Mouse (Mus musculus): ENCODE results near the gene Tcp10c.
"Not testable (repeated sequence)": the region's sequence is repeated elsewhere in the genome, so short reads cannot be mapped to it uniquely, and the experiment has no call there.

Gene Tcp10c

GRCm38 (mm10) chr17:13354521-13354920, at the start of gene Tcp10c:
TSS of gene Tcp10c (plus strand) at chr17:13354572.
- in situ Hi-C loops (cut with MboI, MseI): not testable (repeated sequence)

DNA sequence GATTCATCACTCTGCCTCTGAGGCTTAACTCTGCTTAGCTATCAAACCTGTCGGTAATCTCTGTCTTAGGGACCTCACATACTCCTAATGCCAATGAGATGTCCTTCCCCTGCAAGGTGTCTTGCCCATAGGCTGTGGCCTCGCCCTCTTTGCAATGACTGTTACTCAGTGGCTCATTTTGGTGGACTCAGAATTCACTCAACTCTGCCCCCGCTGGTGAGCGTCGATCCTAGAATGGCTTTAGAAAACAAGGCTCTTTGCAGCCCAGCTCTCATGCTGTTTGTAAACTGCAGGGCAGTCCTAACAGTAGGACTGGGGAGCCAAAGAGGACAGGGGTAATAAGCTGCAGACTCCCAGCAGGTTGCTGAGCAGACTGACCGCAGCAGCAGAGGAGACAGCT, 46.5 kb upstream of the Tcp10c start:
- in situ Hi-C loops (cut with MboI, MseI): loop anchor here (5.0 kb wide), 2 partner anchors 96 to 244 kb away; no protein-coding TSS in a partner anchor

DNA sequence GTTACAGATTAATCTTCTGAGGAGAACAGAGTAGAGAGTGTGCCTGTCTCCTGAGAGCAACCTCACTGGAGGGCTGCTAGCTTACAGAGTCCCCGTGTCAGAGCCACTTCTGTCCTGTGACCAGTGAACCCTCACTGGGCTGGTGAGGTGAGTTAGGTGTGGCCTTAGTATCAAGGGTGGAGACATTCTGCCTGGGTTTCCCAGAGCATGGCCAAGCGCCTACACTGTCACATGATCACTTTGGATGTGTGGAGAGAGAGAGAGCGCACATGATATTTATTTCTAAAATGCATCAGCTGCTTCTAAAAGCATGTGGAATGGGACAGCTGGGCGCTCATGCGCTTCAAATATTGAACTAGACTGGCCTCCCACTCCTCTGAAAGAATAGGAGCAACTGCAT, 46.0 kb upstream of the Tcp10c start:
- in situ Hi-C loops (cut with MboI, MseI): loop anchor here (5.0 kb wide), 2 partner anchors 96 to 244 kb away; no protein-coding TSS in a partner anchor

DNA sequence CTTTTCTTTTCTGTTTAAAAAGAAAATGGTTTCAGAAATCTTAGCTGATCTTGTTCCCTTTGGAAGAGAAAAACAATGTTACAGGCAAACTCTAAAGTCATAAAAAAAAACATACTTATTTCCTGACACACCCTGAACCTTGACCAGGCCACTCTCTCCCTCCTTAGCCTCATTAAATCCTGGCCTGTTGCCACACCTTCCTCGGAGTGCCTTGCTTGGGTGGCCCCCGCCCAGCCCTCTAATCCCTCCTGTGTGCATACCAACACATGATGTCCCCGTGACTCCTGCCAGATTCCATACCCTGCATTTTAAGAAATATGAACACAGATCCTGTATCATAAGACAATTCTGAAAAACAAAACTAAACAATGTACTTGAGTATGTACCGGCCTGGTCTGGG, 45.6 kb upstream of the Tcp10c start:
- in situ Hi-C loops (cut with MboI, MseI): loop anchor here (5.0 kb wide), 2 partner anchors 96 to 244 kb away; no protein-coding TSS in a partner anchor

GRCm38 (mm10) chr17:13309182-13309631, 45.2 kb upstream of the Tcp10c start:
- in situ Hi-C loops (cut with MboI, MseI): loop anchor here (5.0 kb wide), 2 partner anchors 97 to 243 kb away; no protein-coding TSS in a partner anchor

DNA sequence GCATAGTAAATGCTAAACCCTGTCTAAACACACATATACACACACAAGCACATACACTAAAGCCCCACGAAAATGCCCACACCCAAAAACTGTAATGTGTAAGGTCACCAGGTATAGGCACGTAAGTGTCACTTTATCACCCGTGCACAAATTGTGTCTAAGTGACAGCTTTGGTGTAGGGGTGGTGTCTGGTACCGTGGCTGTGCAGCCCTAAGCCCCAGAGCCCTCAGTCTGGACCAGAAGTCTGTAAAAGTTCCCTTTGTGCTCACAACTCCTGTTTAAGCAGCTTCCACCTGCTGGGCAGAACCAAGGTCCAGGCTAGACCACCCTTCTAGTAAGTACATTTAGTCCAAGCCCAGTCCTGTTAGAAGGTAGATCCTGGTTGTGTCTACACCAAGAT, 24.4 kb upstream of the Tcp10c start:
- in situ Hi-C loops (cut with MboI, MseI): loop anchor here (25.0 kb wide), 1 partner anchor 493 kb away; no protein-coding TSS in a partner anchor

DNA sequence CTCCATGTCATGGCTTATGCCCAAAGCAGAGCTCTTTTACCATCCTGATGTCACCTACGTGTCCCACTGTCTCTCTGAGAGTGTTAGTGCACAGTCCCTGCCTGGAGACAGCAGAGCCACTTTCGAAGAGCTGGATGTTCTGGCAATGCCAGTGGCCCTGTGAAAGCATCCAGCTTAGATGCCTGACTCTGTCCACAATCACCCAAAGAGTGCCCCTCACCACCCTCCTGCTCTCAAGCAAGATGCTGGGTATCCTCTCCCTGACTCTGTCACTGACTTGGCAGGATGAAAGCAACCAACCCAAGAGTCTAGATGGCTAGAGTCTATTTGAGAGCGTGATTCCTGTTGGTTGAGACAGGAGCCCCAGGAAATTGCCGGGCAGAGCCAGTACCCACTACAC, 23.2 kb upstream of the Tcp10c start:
- in situ Hi-C loops (cut with MboI, MseI): loop anchor here (25.0 kb wide), 1 partner anchor 494 kb away; no protein-coding TSS in a partner anchor

- in situ Hi-C loops (cut with MboI, MseI): loop anchor here (25.0 kb wide), 1 partner anchor 495 kb away; no protein-coding TSS in a partner anchor
Measured at GRCm38 (mm10) chr17:13332496-13332895, 21.9 kb upstream of the Tcp10c start.

DNA sequence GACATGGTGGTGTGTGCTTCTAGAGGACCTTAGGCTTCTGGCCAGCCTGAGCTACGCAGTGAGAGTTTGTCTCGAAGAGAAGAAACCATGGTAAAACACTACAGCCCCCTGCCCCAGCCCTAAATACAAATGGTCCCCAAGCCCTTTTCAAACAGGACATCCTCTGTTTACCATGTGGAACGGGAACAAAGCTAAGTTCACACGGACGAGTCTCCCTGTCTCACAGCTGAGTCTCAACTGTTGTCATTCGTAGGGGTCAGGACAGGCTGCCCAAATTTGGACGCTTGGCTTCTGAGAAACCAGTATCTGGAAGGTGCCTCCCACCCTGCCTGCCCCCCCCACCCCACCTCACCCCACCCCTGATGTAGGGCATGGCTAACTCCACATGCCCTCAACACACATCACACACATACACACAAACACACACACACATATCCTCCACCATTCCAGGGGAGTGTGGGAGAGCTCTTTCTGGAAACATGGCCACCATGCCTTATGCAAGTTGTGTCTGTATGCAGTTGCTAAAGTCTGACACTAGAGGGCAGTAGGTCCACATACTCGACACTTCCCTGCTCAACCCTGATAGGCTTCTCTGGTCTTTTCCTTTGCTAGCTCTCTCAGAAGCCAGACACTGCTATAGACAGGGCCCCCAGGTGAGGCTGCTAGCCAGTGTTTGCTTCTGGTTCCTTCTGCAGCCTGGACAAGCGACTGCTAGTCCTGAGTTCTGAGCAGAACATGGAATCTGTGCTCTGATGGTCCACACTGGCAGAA, 17.2 kb upstream of the Tcp10c start:
- in situ Hi-C loops (cut with MboI, MseI): loop anchor here (25.0 kb wide), 1 partner anchor 500 kb away; no protein-coding TSS in a partner anchor

GRCm38 (mm10) chr17:13337931-13338330, 16.4 kb upstream of the Tcp10c start:
- in situ Hi-C loops (cut with MboI, MseI): loop anchor here (25.0 kb wide), 1 partner anchor 501 kb away; no protein-coding TSS in a partner anchor

DNA sequence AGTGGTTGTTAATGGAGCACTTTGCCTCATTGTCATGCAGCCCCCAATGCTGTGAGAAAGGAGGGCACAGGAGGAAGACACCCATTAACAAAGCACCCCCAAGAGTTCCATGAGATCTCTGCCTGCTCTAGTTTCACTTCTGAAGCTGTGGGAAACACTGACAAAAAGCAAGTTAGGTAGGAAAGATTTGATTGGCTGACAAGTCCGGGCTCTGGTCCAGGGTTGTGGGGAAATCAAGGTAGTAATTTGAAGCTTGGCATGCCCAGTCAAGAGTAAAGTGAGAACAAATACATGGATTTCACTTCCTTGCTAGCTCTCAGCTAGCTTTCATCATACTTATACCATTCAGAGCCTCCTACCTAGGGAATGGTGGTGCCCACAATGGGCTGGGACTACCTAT, 14.3 kb upstream of the Tcp10c start:
- in situ Hi-C loops (cut with MboI, MseI): loop anchor here (25.0 kb wide), 1 partner anchor 503 kb away; no protein-coding TSS in a partner anchor

GRCm38 (mm10) chr17:13345923-13346322, 8.4 kb upstream of the Tcp10c start:
- in situ Hi-C loops (cut with MboI, MseI): loop anchor here (25.0 kb wide), 1 partner anchor 509 kb away; no protein-coding TSS in a partner anchor

DNA sequence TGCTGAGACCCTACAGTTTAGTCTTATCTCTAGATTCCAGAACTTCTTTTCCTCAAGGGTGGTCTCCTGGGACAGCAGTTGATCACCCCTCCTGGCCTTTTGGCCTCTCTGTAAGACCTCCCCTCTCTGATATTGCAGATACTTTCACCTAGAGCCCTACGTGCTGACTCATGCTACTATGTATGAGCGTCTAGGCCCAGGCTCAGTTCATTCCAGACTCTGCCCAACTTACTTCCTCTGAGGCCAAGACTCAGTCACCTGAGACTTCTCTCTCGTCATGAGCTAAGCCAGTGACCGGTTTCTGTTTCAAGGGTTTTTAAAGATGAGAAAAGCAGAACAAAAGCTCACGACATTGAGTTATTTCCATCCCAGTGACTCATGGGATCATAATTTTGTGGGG, 4.8 kb upstream of the Tcp10c start:
- in situ Hi-C loops (cut with MboI, MseI): loop anchor here (25.0 kb wide), 1 partner anchor 512 kb away; no protein-coding TSS in a partner anchor

GRCm38 (mm10) chr17:13353249-13353648, 1.1 kb upstream of the Tcp10c start:
- in situ Hi-C loops (cut with MboI, MseI): not testable (repeated sequence)

- in situ Hi-C loops (cut with MboI, MseI): not testable (repeated sequence)
Measured at GRCm38 (mm10) chr17:13362489-13362888, 8.1 kb downstream of the Tcp10c start.

- in situ Hi-C loops (cut with MboI, MseI): not testable (repeated sequence)
Measured at GRCm38 (mm10) chr17:13363773-13364172, 9.4 kb downstream of the Tcp10c start.

- in situ Hi-C loops (cut with MboI, MseI): not testable (repeated sequence)
Measured at GRCm38 (mm10) chr17:13364196-13364595, 9.8 kb downstream of the Tcp10c start.

- in situ Hi-C loops (cut with MboI, MseI): not testable (repeated sequence)
Measured at GRCm38 (mm10) chr17:13367181-13367580, 12.8 kb downstream of the Tcp10c start.

- in situ Hi-C loops (cut with MboI, MseI): not testable (repeated sequence)
Measured at GRCm38 (mm10) chr17:13368658-13369057, 14.3 kb downstream of the Tcp10c start.

DNA sequence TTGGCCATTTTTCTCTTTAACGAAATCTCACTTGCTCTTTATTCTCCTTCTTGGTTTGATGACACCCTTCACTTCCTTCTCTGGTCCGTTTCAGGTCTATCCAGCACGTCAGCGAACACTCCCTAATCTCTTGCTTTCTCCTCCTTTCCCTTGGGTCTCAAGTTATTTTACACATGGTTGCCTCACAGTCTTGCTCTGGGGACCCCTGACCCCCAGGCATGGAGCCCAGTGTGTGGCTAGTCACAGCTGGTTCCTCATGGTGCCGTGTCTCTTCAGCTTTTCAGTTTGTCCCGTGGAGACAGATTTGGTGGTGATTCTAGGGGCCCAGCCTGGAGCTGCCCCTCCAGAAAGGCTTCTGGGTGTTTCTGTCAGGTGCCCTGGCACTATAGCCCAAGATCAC, 16.4 kb downstream of the Tcp10c start:
- in situ Hi-C loops (cut with MboI, MseI): loop anchor here (5.0 kb wide), 1 partner anchor 293 kb away; no protein-coding TSS in a partner anchor

GRCm38 (mm10) chr17:13378341-13378740, 24.0 kb downstream of the Tcp10c start:
- in situ Hi-C loops (cut with MboI, MseI): not testable (repeated sequence)

GRCm38 (mm10) chr17:13379951-13380615, 25.7 kb downstream of the Tcp10c start:
- in situ Hi-C loops (cut with MboI, MseI): not testable (repeated sequence)

All from regulatory T cell (primary cell).